Mouse (Mus musculus) ES-CJ7 (cell line): ENCODE measurements around the gene Rbbp8nl.
"Not testable (repeated sequence)": the region's sequence is repeated elsewhere in the genome, so short reads cannot be mapped to it uniquely, and the experiment has no call there.

Experiments used
- DNase-seq: peaks from one replicate; pipeline ENCODE4 v3.0.0; 2011; ENCODE audit warnings: low read depth, low spot score

Rbbp8nl gene

GRCm38 (mm10) chr2:180288966-180289365, 713 bp downstream of the Rbbp8nl start:
- DNase-seq: no peak

- no peak for DNase-seq
Measured at GRCm38 (mm10) chr2:180279321-180279720, 10.4 kb downstream of the Rbbp8nl start.

- DNase-seq: peak; percentile 70
Measured at GRCm38 (mm10) chr2:180277773-180278320, 11.8 kb downstream of the Rbbp8nl start.

- DNase-seq: no peak
Measured at GRCm38 (mm10) chr2:180276851-180277259, 12.8 kb downstream of the Rbbp8nl start.

GRCm38 (mm10) chr2:180276385-180276784, 13.3 kb downstream of the Rbbp8nl start:
- DNase-seq: no peak

GRCm38 (mm10) chr2:180275836-180276235, 13.8 kb downstream of the Rbbp8nl start:
- DNase-seq: peak; percentile 96

- no peak for DNase-seq
Measured at GRCm38 (mm10) chr2:180274523-180274922, 15.2 kb downstream of the Rbbp8nl start.

- peak; percentile 97 for DNase-seq
Measured at GRCm38 (mm10) chr2:180273394-180274244, 16.1 kb downstream of the Rbbp8nl start, which contains the start of gene Cables2. Gene Cables2 (minus strand): TSS chr2:180273496.

GRCm38 (mm10) chr2:180272884-180273321, 16.8 kb downstream of the Rbbp8nl start:
- no peak for DNase-seq

GRCm38 (mm10) chr2:180271804-180272395, 17.8 kb downstream of the Rbbp8nl start:
- DNase-seq: no peak

GRCm38 (mm10) chr2:180270537-180271255, 19.0 kb downstream of the Rbbp8nl start:
- DNase-seq: no peak

GRCm38 (mm10) chr2:180269329-180269728, 20.4 kb downstream of the Rbbp8nl start:
- DNase-seq: no peak

- no peak for DNase-seq
Measured at GRCm38 (mm10) chr2:180267955-180268354, 21.7 kb downstream of the Rbbp8nl start.

GRCm38 (mm10) chr2:180262891-180263290, 26.8 kb downstream of the Rbbp8nl start:
- no peak for DNase-seq

- DNase-seq: no peak
Measured at GRCm38 (mm10) chr2:180262441-180262840, 27.2 kb downstream of the Rbbp8nl start.

GRCm38 (mm10) chr2:180261901-180262300, 27.8 kb downstream of the Rbbp8nl start:
- no peak for DNase-seq

GRCm38 (mm10) chr2:180260610-180261480, 28.8 kb downstream of the Rbbp8nl start:
- DNase-seq: no peak

- not testable (repeated sequence) for DNase-seq
Measured at GRCm38 (mm10) chr2:180259826-180260609, 29.7 kb downstream of the Rbbp8nl start.

GRCm38 (mm10) chr2:180258951-180259484, 30.7 kb downstream of the Rbbp8nl start:
- not testable (repeated sequence) for DNase-seq
